Mouse (Mus musculus) midbrain, embryonic 11.5 days (tissue): ENCODE measurements at regions not wholly inside any gene's neighbourhood (a gene's known extent, or its start where the extent isn't known, plus 50 kb on each side); places are given as distances from the start of the nearest gene placed in this dataset.

Experiments
- ATAC-seq: fragments of 200-750 bp; cut with Nextera tagmentation; 2 replicates; pipeline ENCODE4 v1.8.0; 2017; ENCODE audit warnings: moderate TSS enrichment, moderate library complexity; ENCODE audit not compliant: low FRiP score
- DNase-seq: peaks from one replicate; pipeline ENCODE4 v3.0.0; 2015; ENCODE audit warnings: low spot score; ENCODE audit errors: missing footprints
- H3K27ac ChIP-seq: fragments of 300-500 bp; sonication (generic); 2 replicates; pipeline ENCODE4 v1.5.1; 2014; ENCODE audit warnings: low read depth, low read length
- H3K27me3 ChIP-seq: fragments of 300-500 bp; sonication (generic); 2 replicates; pipeline ENCODE4 v1.6.1; 2014; ENCODE audit warnings: mild to moderate bottlenecking, low read length, moderate library complexity, mixed read lengths; ENCODE audit not compliant: control insufficient read depth, insufficient read depth
- H3K36me3 ChIP-seq: fragments of 300-500 bp; sonication (generic); 2 replicates; pipeline ENCODE4 v1.6.1; 2014; ENCODE audit warnings: mild to moderate bottlenecking, low read length, moderate library complexity, mixed read lengths; ENCODE audit not compliant: control insufficient read depth, insufficient read depth
- H3K4me1 ChIP-seq: fragments of 300-500 bp; sonication (generic); 2 replicates; pipeline ENCODE4 v1.6.1; 2014; ENCODE audit warnings: low read length; ENCODE audit not compliant: control insufficient read depth, insufficient read depth
- H3K4me2 ChIP-seq: fragments of 300-500 bp; sonication (generic); 2 replicates; pipeline ENCODE4 v1.6.1; 2014; ENCODE audit warnings: mild to moderate bottlenecking, moderate library complexity
- H3K4me3 ChIP-seq: fragments of 300-500 bp; sonication (generic); 2 replicates; pipeline ENCODE4 v1.5.1; 2014; ENCODE audit warnings: low read depth, low read length
- H3K9ac ChIP-seq: fragments of 300-500 bp; sonication (generic); 2 replicates; pipeline ENCODE4 v1.6.1; 2014; ENCODE audit warnings: low read length
- H3K9me3 ChIP-seq: fragments of 300-500 bp; sonication (generic); 2 replicates; pipeline ENCODE4 v1.6.1; 2016; ENCODE audit warnings: low read length; ENCODE audit not compliant: control insufficient read depth
- WGBS: fragments of 180-500 bp; shearing (Covaris S2); extraction: QIAGEN DNeasy Blood & Tissue Kit; methylation state at CpG from one replicate; pipeline ENCODE4 v1.1.7; 2014; 5-methylcytosine and 5-hydroxymethylcytosine counted together

DNA sequence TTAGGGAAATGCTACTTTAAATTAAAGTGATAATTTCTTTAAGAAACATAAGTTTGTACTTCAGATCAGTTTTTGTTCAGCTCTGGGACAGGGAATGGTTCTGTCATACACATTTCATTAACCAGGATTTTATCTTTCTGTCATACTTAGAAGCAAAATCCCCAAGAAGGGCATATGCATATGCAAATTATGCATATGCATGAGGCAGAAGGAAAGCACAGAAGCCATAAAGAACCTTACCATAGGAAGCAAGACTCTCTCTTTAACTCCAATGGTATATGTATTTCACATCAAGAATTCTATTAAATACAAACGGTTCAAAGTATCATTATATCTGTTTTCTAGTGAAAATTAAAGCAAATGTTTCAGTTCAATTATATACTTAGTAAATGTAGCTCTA lies 381.5 kb downstream of the Kcnj3 start:
- no peak overlapping the region for H3K4me2 ChIP-seq
- no peaks in the 10 kb centered on the region for H3K27me3 ChIP-seq
- H3K4me3 ChIP-seq = no peak overlapping the region
- H3K27ac ChIP-seq = no peak overlapping the region
- 88% methylated on average over 1 of the region's 1 CpGs for WGBS
- H3K9ac ChIP-seq = no peak overlapping the region
- H3K9me3 ChIP-seq = no peaks in the 10 kb centered on the region
- no peaks in the 10 kb centered on the region for H3K36me3 ChIP-seq
- DNase-seq = no peak
- no peak for ATAC-seq
- no peaks in the 10 kb centered on the region for H3K4me1 ChIP-seq

DNA sequence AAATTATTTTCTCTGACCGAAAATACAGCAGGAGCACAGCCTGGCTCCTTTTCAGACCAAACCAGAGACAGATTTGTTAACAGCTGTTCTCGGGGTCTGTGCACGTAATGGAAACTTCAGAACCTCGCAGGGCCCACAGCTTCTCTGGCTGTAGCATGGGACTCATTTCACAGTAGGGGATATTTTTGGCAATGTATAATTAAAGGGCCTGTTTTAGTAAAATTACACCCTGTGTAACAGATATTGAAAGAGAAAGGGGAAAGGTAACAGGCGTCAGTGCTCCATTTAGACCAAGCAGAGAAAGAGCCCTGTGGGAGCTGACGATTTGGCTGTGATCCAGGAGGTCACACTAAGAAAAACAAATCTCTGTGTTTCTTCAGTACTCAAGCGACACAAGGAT lies 382.4 kb downstream of the Kcnj3 start:
- 44% methylated on average over 7 of the region's 7 CpGs for WGBS
- Histone ChIP-seq H3K27ac (peak overlapping the region; percentile 14; the same call in 1 of the 2 replicates), H3K9me3 (no peaks in the 10 kb centered on the region), H3K4me2 (no peak overlapping the region; the same call in 1 of the 2 replicates), H3K4me1 (no peaks in the 10 kb centered on the region), H3K4me3 (no peak overlapping the region), H3K9ac (no peak overlapping the region), H3K27me3 (no peaks in the 10 kb centered on the region), H3K36me3 (no peaks in the 10 kb centered on the region)
- ATAC-seq (peak; percentile 85), DNase-seq (peak; percentile 86)

DNA sequence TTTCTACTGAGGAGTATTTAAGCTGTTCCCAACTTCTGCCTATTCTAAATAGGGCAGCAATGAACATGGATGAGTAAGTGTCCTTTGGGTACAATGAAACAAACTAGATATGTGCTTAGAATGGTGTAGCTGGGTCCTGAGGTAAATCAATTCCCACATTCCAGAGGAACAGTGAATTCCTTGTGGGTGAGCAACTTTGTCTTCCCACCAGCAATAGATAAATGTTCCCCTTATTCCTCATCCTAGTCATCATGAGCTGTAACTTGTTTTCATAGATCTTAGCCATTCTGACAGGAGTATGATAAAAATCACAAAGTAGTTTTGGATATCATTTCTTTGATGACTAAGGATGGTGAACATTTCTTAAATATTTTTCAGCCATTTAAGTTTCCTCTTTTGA lies 387.0 kb downstream of the Kcnj3 start:
- ATAC-seq = no peak
- Histone ChIP-seq H3K36me3 (no peaks in the 10 kb centered on the region), H3K9me3 (no peaks in the 10 kb centered on the region), H3K4me1 (no peaks in the 10 kb centered on the region), H3K27me3 (no peaks in the 10 kb centered on the region), H3K27ac (no peak overlapping the region), H3K4me2 (no peak overlapping the region), H3K9ac (no peak overlapping the region), H3K4me3 (no peak overlapping the region)
- DNase-seq = no peak

DNA sequence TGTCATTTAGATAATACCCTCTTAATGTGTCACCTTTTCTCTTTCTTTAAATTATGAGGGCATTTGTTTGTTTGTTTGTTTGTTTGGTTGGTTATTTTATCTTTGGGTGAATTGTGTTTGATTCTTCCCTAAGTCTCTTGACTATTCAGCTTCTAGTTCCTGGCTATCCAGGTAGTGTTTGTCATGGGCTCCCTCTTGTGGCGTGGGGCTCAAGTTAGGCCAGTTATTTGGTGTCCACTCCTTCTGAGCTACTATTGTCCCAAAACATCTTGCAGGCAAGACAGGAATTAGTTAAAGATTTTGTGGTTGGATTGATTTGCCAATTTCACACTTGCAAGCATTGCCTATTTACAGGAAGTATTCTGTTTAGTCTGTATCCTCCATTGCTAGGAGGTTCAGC lies 405.8 kb downstream of the Kcnj3 start:
- Histone ChIP-seq H3K9me3 (no peaks in the 10 kb centered on the region), H3K4me2 (no peak overlapping the region), H3K27me3 (no peaks in the 10 kb centered on the region), H3K27ac (no peak overlapping the region), H3K4me1 (no peaks in the 10 kb centered on the region), H3K4me3 (no peak overlapping the region), H3K36me3 (no peaks in the 10 kb centered on the region), H3K9ac (no peak overlapping the region)
- DNase-seq = peak; percentile 79
- ATAC-seq = no peak
- WGBS = 42% methylated on average over 1 of the region's 1 CpGs

DNA sequence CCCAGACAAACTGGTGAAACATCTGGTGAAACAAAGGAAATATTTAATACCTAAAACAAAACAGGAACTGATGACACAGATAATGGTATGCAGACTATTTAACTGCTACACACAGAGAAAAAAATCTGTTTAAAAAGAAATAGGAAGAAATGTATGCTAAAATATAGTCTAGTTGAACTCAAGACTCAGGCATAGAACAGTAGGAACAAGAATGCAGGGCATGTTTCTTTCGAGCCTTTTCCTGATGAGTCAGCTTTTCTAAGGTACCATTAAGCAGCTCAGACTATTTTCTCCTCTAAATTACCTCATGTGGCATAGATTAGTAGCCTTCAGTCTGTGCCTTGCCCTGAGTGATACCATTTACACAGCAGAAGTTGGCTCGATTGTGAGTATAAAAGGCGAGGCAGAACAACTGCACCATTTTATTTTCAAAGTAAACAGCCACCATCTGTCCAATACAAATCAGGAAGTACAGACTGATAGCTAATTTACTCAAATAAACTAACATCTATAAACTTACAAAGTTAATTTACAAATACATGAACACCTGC lies 411.1 kb downstream of the Kcnj3 start:
- DNase-seq (no peak), ATAC-seq (no peak)
- Histone ChIP-seq H3K4me2 (no peak overlapping the region), H3K27me3 (no peaks in the 10 kb centered on the region), H3K4me1 (no peaks in the 10 kb centered on the region), H3K27ac (no peak overlapping the region), H3K36me3 (no peaks in the 10 kb centered on the region), H3K9ac (no peak overlapping the region), H3K9me3 (no peaks in the 10 kb centered on the region), H3K4me3 (no peak overlapping the region)
- 80% methylated on average over 3 of the region's 3 CpGs for WGBS

DNA sequence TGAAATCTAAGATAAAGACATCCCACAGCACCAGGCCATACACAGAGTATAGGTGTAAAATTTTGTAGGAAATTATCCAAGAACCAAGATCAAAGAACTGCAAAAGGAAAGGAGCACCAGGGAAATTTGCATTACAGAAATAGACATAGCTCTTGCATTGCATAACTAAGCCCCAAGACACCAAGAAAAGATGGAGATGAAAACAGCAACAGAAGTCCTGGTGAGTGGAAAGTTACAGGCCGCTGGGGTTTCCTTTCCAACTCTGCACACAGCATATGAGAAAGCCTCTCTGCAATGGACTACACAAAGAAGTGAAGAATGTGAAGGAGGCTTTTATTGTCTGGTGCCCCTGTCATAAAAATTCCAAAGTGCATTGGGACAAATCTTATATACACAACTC lies 426.7 kb downstream of the Kcnj3 start:
- H3K27ac ChIP-seq = no peak overlapping the region
- no peak overlapping the region for H3K4me2 ChIP-seq
- H3K4me3 ChIP-seq = no peak overlapping the region
- no peaks in the 10 kb centered on the region for H3K27me3 ChIP-seq
- no peaks in the 10 kb centered on the region for H3K36me3 ChIP-seq
- no peaks in the 10 kb centered on the region for H3K9me3 ChIP-seq
- H3K4me1 ChIP-seq = no peaks in the 10 kb centered on the region
- WGBS = 68% methylated on average over 1 of the region's 1 CpGs
- no peak for ATAC-seq
- H3K9ac ChIP-seq = no peak overlapping the region
- DNase-seq = no peak

DNA sequence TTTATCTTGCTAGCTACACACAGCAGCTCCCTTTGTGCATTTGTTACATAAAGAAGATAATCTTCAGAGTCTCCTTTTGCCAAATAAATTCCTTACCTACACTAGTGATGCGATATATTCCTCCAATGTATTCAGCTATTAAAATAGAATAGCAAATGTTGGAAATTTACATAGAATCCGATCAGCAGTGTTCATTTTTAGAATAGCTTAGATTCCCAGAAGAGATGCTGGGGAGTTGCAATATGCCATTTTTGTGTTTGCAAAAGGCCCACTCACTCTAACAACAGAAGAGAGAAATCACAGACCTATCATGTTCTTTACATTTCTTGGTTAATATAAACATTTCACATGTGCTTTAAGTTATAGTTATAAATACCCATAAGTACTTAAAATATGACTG lies 454.2 kb downstream of the Kcnj3 start:
- H3K27me3 ChIP-seq = no peaks in the 10 kb centered on the region
- WGBS = 86% methylated on average over 2 of the region's 2 CpGs
- no peaks in the 10 kb centered on the region for H3K36me3 ChIP-seq

DNA sequence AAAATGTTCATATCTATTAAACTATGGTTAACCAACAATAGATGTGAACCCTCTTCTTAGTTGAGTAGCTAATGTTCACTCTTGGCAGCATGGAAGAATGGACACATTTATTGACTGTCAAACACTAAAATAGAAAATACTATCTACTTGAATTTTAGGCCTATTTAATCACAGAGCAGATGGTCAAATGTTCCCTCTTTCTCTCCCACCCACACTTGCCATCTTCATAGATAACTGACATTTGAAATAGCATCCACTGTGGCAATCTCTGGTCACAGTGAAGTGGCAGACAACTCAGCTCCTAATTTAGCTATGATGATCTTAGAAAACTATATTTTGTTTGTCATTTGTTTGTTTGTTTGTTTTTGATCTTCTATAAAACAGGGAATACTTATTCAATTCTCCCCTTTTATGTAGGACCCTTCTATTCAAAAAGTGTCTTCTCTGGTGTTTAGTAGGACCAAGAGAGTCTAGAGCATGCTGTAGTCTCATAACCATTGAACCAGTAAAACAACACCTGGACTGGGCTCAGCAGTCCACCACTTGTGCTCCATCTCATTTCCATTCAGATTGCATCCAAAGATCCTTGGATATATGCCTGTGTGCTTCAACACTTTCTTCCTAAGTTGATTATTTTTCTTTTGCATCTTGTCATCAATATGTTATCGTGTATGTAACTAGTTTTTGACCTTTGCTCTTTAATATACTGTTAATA lies 457.2 kb downstream of the Kcnj3 start:
- Histone ChIP-seq H3K27ac (no peak overlapping the region), H3K9ac (no peak overlapping the region), H3K4me2 (no peak overlapping the region), H3K4me3 (no peak overlapping the region), H3K9me3 (no peaks in the 10 kb centered on the region), H3K36me3 (no peaks in the 10 kb centered on the region), H3K4me1 (no peaks in the 10 kb centered on the region), H3K27me3 (no peaks in the 10 kb centered on the region)
- WGBS = 64% methylated on average over 1 of the region's 1 CpGs
- ATAC-seq (no peak), DNase-seq (no peak)

More for the DNA sequence above, 454.2 kb downstream of the Kcnj3 start:
- no peak for ATAC-seq
- no peak overlapping the region for H3K27ac ChIP-seq
- H3K9me3 ChIP-seq = no peaks in the 10 kb centered on the region
- H3K4me2 ChIP-seq = no peak overlapping the region
- DNase-seq = no peak
- no peaks in the 10 kb centered on the region for H3K4me1 ChIP-seq
- H3K4me3 ChIP-seq = no peak overlapping the region
- no peak overlapping the region for H3K9ac ChIP-seq

DNA sequence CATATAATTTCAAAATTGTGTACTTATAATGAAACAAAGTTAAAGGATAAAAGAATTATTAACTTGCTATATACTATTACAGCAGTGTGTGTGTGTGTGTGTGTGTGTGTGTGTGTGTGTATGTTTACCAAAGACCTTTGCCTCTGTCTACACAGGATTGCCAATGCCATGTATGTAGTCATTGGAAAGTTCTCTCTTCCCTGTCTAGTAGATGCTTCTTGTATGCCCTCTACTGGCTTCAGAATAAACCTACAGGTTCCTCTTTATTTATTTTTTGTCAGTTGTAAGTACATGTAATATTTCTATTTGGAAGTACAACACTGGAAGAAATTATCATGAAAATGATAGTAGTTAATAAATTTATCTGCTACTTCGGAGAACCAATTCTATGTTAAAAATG lies 484.5 kb downstream of the Kcnj3 start:
- H3K27ac ChIP-seq = no peak overlapping the region
- no peaks in the 10 kb centered on the region for H3K27me3 ChIP-seq
- H3K4me3 ChIP-seq = no peak overlapping the region
- WGBS = 88% methylated on average over 1 of the region's 1 CpGs
- no peak overlapping the region for H3K9ac ChIP-seq
- peak; percentile 80 for ATAC-seq
- no peak for DNase-seq
- no peaks in the 10 kb centered on the region for H3K4me1 ChIP-seq
- H3K4me2 ChIP-seq = no peak overlapping the region
- no peaks in the 10 kb centered on the region for H3K9me3 ChIP-seq
- H3K36me3 ChIP-seq = no peaks in the 10 kb centered on the region
